Mouse (Mus musculus) R1 (cell line): ENCODE data around the gene Elob.
A peak's percentile ranks its signal among the peaks of the same experiment; 100 is the strongest.

Experiments used
- DNase-seq: peaks from one replicate; pipeline ENCODE4 v3.0.0-alpha.2; 2018; ENCODE audit warnings: low read depth, low spot score

The Elob gene

GRCm38 (mm10) chr17:23823614-23824013, 5.3 kb downstream of the Elob start:
- DNase-seq, result no peak

GRCm38 (mm10) chr17:23823018-23823417, 5.9 kb downstream of the Elob start:
- no peak for DNase-seq

- DNase-seq, result peak; percentile 52
These were observed 6.8 kb downstream of the Elob start for GRCm38 (mm10) chr17:23822094-23822493.

- no peak for DNase-seq
These were observed 8.2 kb downstream of the Elob start for GRCm38 (mm10) chr17:23820731-23821130.

GRCm38 (mm10) chr17:23819235-23819634, 9.7 kb downstream of the Elob start:
- DNase-seq, result no peak

- no peak for DNase-seq
These were observed 10.4 kb downstream of the Elob start for GRCm38 (mm10) chr17:23818579-23818978.

- DNase-seq, result no peak
These were observed 13.3 kb downstream of the Elob start for GRCm38 (mm10) chr17:23815641-23816040.

- no peak for DNase-seq
These were observed 21.0 kb downstream of the Elob start for GRCm38 (mm10) chr17:23807918-23808317.

GRCm38 (mm10) chr17:23806867-23807266, 22.1 kb downstream of the Elob start:
- peak; percentile 73 for DNase-seq

GRCm38 (mm10) chr17:23804426-23805085, 24.4 kb downstream of the Elob start:
- DNase-seq, result no peak

- DNase-seq, result peak; percentile 91
These were observed 25.4 kb downstream of the Elob start for GRCm38 (mm10) chr17:23803366-23804041.

GRCm38 (mm10) chr17:23802746-23803365, 26.1 kb downstream of the Elob start:
- peak; percentile 100 for DNase-seq

GRCm38 (mm10) chr17:23801627-23802026, 27.3 kb downstream of the Elob start:
- DNase-seq, result no peak

- DNase-seq, result no peak
These were observed 31.6 kb downstream of the Elob start for GRCm38 (mm10) chr17:23797316-23797715.

- DNase-seq, result peak; percentile 52
These were observed 33.6 kb downstream of the Elob start for GRCm38 (mm10) chr17:23795323-23795722.

GRCm38 (mm10) chr17:23791079-23791357, 37.9 kb downstream of the Elob start:
- no peak for DNase-seq

- DNase-seq, result peak; percentile 17
These were observed 38.5 kb downstream of the Elob start, which contains the start of gene Srrm2 for GRCm38 (mm10) chr17:23790269-23791078. Gene Srrm2, plus strand, starts transcription at chr17:23790532.

GRCm38 (mm10) chr17:23789749-23790268, 39.1 kb downstream of the Elob start:
- peak; percentile 84 for DNase-seq

GRCm38 (mm10) chr17:23788973-23789372, 40.0 kb downstream of the Elob start:
- no peak for DNase-seq

- DNase-seq, result no peak
These were observed 42.4 kb downstream of the Elob start for GRCm38 (mm10) chr17:23786510-23786931.

- DNase-seq, result peak; percentile 92
These were observed 43.1 kb downstream of the Elob start, which contains the start of gene Flywch2 for GRCm38 (mm10) chr17:23785561-23786471. Gene Flywch2, minus strand, starts transcription at chr17:23786081.
